Mouse (Mus musculus) kidney, embryonic 15.5 days (tissue): ENCODE data around the gene Capn5. TPM values are rescaled to one million over a fixed set of nuclear protein-coding genes. Genes with fewer than 3 reads are reported as not detected.

ENCODE experiments used
- ATAC-seq: fragments of 200-750 bp; cut with Nextera tagmentation; replicated peaks from 2 replicates; pipeline ENCODE4 v1.8.0; 2017; ENCODE audit warnings: moderate TSS enrichment; ENCODE audit not compliant: low FRiP score
- H3K27ac ChIP-seq: fragments of 300-500 bp; sonication (generic); 2 replicates; pipeline ENCODE4 v1.5.1; 2015; ENCODE audit warnings: mild to moderate bottlenecking, inconsistent platforms
- H3K27me3 ChIP-seq: fragments of 300-500 bp; sonication (generic); 2 replicates; pipeline ENCODE4 v1.6.1; 2015; ENCODE audit warnings: inconsistent platforms
- H3K36me3 ChIP-seq: fragments of 300-500 bp; sonication (generic); 2 replicates; pipeline ENCODE4 v1.6.1; 2015; ENCODE audit warnings: inconsistent platforms
- H3K4me1 ChIP-seq: fragments of 300-500 bp; sonication (generic); 2 replicates; pipeline ENCODE4 v1.6.1; 2015; ENCODE audit warnings: inconsistent platforms
- H3K4me2 ChIP-seq: fragments of 300-500 bp; sonication (generic); 2 replicates; pipeline ENCODE4 v1.6.1; 2015; ENCODE audit warnings: moderate library complexity, mild to moderate bottlenecking, inconsistent platforms
- H3K4me3 ChIP-seq: fragments of 300-500 bp; sonication (generic); replicated peaks from 2 replicates; pipeline ENCODE4 v1.5.1; 2015; ENCODE audit warnings: mild to moderate bottlenecking, inconsistent platforms
- H3K9ac ChIP-seq: fragments of 300-500 bp; sonication (generic); 2 replicates; pipeline ENCODE4 v1.6.1; 2015; ENCODE audit warnings: mild to moderate bottlenecking, inconsistent platforms
- H3K9me3 ChIP-seq: fragments of 300-500 bp; sonication (generic); replicated peaks from 2 replicates; pipeline ENCODE4 v1.6.1; 2016; ENCODE audit warnings: inconsistent platforms
- WGBS: fragments of 180-500 bp; shearing (Covaris S2); methylation state at CpG from one replicate; pipeline ENCODE4 v1.1.7; 2015; ENCODE audit warnings: mixed read lengths; 5-methylcytosine and 5-hydroxymethylcytosine counted together
- polyA plus RNA-seq: library from polyadenylated mRNA; unstranded; fragments of >200 nt; fragmentation: Nextera tagmentation; extraction: Ambion mirVana; gene quantifications from 2 replicates; pipeline ENCODE4 v1.2.1, GENCODE M21; 2015

Capn5 gene
- polyA plus RNA-seq, 1 experiment from 2014 or later = 12.7 TPM

- no peaks in the 10 kb centered on the region for H3K27me3 ChIP-seq
- H3K9me3 ChIP-seq = no peaks in the 10 kb centered on the region
- ATAC-seq = peak; percentile 38; the same call in 1 of the 2 replicates
- peaks cover 40% of the 10 kb centered on the region for H3K4me1 ChIP-seq
- peak overlapping the region; percentile 57 for H3K4me2 ChIP-seq
- H3K36me3 ChIP-seq = no peaks in the 10 kb centered on the region
- WGBS = 16% methylated on average over 22 of the region's 26 CpGs
- H3K4me3 ChIP-seq = peak overlapping the region; percentile 32
- peak overlapping the region; percentile 78 for H3K27ac ChIP-seq
- H3K9ac ChIP-seq = peak overlapping the region; percentile 35; the same call in 1 of the 2 replicates
These were observed 74.8 kb downstream of the Capn5 start for GRCm38 (mm10) chr7:98103002-98103941.

- Histone ChIP-seq H3K27me3 (no peaks in the 10 kb centered on the region), H3K27ac (0 out of 2 replicates have a peak overlapping the region, but pooled peaks have one; percentile 66), H3K9ac (peak overlapping the region; percentile 35; the same call in 1 of the 2 replicates), H3K9me3 (no peaks in the 10 kb centered on the region), H3K4me2 (peak overlapping the region; percentile 57; the same call in 1 of the 2 replicates), H3K36me3 (peaks cover 5% of the 10 kb centered on the region; the same call in 1 of the 2 replicates), H3K4me1 (peaks cover 40% of the 10 kb centered on the region), H3K4me3 (no peak overlapping the region)
- 96% methylated on average over 11 of the region's 11 CpGs for WGBS
- no peak for ATAC-seq
These were observed 75.6 kb downstream of the Capn5 start for GRCm38 (mm10) chr7:98102488-98102887.

- Histone ChIP-seq H3K27me3 (no peaks in the 10 kb centered on the region), H3K9ac (no peak overlapping the region), H3K36me3 (peaks cover 13% of the 10 kb centered on the region), H3K27ac (no peak overlapping the region), H3K9me3 (no peaks in the 10 kb centered on the region), H3K4me2 (no peak overlapping the region), H3K4me3 (no peak overlapping the region), H3K4me1 (peaks cover 3% of the 10 kb centered on the region)
- WGBS = 93% methylated on average over 8 of the region's 8 CpGs
- no peak for ATAC-seq
These were observed 80.5 kb downstream of the Capn5 start for GRCm38 (mm10) chr7:98097557-98097956.

- Histone ChIP-seq H3K4me3 (no peak overlapping the region), H3K36me3 (peaks cover 13% of the 10 kb centered on the region), H3K9ac (no peak overlapping the region), H3K27ac (no peak overlapping the region), H3K27me3 (no peaks in the 10 kb centered on the region), H3K9me3 (no peaks in the 10 kb centered on the region), H3K4me1 (no peaks in the 10 kb centered on the region), H3K4me2 (no peak overlapping the region)
- over 99% methylated on average over 4 of the region's 4 CpGs for WGBS
- ATAC-seq = no peak
These were observed 82.2 kb downstream of the Capn5 start for GRCm38 (mm10) chr7:98095852-98096251.

- no peaks in the 10 kb centered on the region for H3K27me3 ChIP-seq
- H3K27ac ChIP-seq = no peak overlapping the region
- H3K9ac ChIP-seq = no peak overlapping the region
- H3K36me3 ChIP-seq = no peaks in the 10 kb centered on the region
- WGBS = 45% methylated on average over 2 of the region's 2 CpGs
- no peaks in the 10 kb centered on the region for H3K9me3 ChIP-seq
- no peak for ATAC-seq
- no peak overlapping the region for H3K4me2 ChIP-seq
- no peak overlapping the region for H3K4me3 ChIP-seq
- peaks cover 24% of the 10 kb centered on the region for H3K4me1 ChIP-seq
These were observed 91.7 kb downstream of the Capn5 start for GRCm38 (mm10) chr7:98086346-98086745.

- Histone ChIP-seq H3K9me3 (no peaks in the 10 kb centered on the region), H3K4me2 (peak overlapping the region; percentile 25), H3K36me3 (no peaks in the 10 kb centered on the region), H3K27ac (peak overlapping the region; percentile 48; the same call in 1 of the 2 replicates), H3K9ac (no peak overlapping the region), H3K27me3 (no peaks in the 10 kb centered on the region), H3K4me1 (peaks cover 24% of the 10 kb centered on the region), H3K4me3 (no peak overlapping the region)
- no peak for ATAC-seq
- WGBS = 78% methylated on average over 7 of the region's 7 CpGs
These were observed 92.8 kb downstream of the Capn5 start for GRCm38 (mm10) chr7:98085314-98085713.

- no peaks in the 10 kb centered on the region for H3K27me3 ChIP-seq
- no peaks in the 10 kb centered on the region for H3K9me3 ChIP-seq
- peak overlapping the region; percentile 25 for H3K4me2 ChIP-seq
- 0 out of 2 replicates have a peak, but pooled peaks have one; percentile 16 for ATAC-seq
- peaks cover 24% of the 10 kb centered on the region for H3K4me1 ChIP-seq
- 38% methylated on average over 12 of the region's 12 CpGs for WGBS
- no peak overlapping the region for H3K9ac ChIP-seq
- peak overlapping the region; percentile 48; the same call in 1 of the 2 replicates for H3K27ac ChIP-seq
- no peaks in the 10 kb centered on the region; the same call in 1 of the 2 replicates for H3K36me3 ChIP-seq
- H3K4me3 ChIP-seq = no peak overlapping the region
These were observed 93.4 kb downstream of the Capn5 start for GRCm38 (mm10) chr7:98084541-98085293.

- Histone ChIP-seq H3K27me3 (no peaks in the 10 kb centered on the region), H3K4me3 (no peak overlapping the region), H3K4me2 (no peak overlapping the region), H3K27ac (no peak overlapping the region), H3K9ac (no peak overlapping the region), H3K4me1 (peaks cover 24% of the 10 kb centered on the region), H3K9me3 (no peaks in the 10 kb centered on the region), H3K36me3 (peaks cover 2% of the 10 kb centered on the region; the same call in 1 of the 2 replicates)
- ATAC-seq = no peak
- WGBS = 14% methylated on average over 5 of the region's 5 CpGs
These were observed 95.7 kb downstream of the Capn5 start for GRCm38 (mm10) chr7:98082376-98082775.

- no peak overlapping the region for H3K4me2 ChIP-seq
- no peak overlapping the region for H3K9ac ChIP-seq
- no peak for ATAC-seq
- no peaks in the 10 kb centered on the region for H3K9me3 ChIP-seq
- no peaks in the 10 kb centered on the region for H3K27me3 ChIP-seq
- H3K4me3 ChIP-seq = no peak overlapping the region
- H3K4me1 ChIP-seq = peaks cover 5% of the 10 kb centered on the region
- 88% methylated on average over 11 of the region's 11 CpGs for WGBS
- no peak overlapping the region for H3K27ac ChIP-seq
- H3K36me3 ChIP-seq = peaks cover 11% of the 10 kb centered on the region; the same call in 1 of the 2 replicates
These were observed 100.6 kb downstream of the Capn5 start for GRCm38 (mm10) chr7:98077453-98077852.

- no peaks in the 10 kb centered on the region for H3K9me3 ChIP-seq
- 0 out of 2 replicates have a peak, but pooled peaks cover 10% of the 10 kb centered on the region for H3K36me3 ChIP-seq
- no peak overlapping the region for H3K27ac ChIP-seq
- no peaks in the 10 kb centered on the region for H3K4me1 ChIP-seq
- no peaks in the 10 kb centered on the region for H3K27me3 ChIP-seq
- 34% methylated on average over 5 of the region's 5 CpGs for WGBS
- H3K9ac ChIP-seq = no peak overlapping the region
- no peak overlapping the region for H3K4me3 ChIP-seq
- ATAC-seq = 0 out of 2 replicates have a peak, but pooled peaks have one; percentile 16
- H3K4me2 ChIP-seq = no peak overlapping the region
These were observed 106.5 kb downstream of the Capn5 start for GRCm38 (mm10) chr7:98071620-98072019.
